Mouse (Mus musculus) gastrocnemius, postnatal 25 days (tissue): Measurements from ENCODE around the gene Mast2. TPM values are rescaled to one million over a fixed set of nuclear protein-coding genes. Genes with fewer than 3 reads are reported as not detected.

Experiments used
- DNase-seq: peaks from one replicate; pipeline ENCODE4 v3.0.0; 2022
- long read RNA-seq, 2 experiments: library from polyadenylated mRNA; stranded (forward); transcript quantifications; one replicate each; pipeline ENCODE4 v2.0.0; 2021
- total RNA-seq, 2 experiments: library from RNA; stranded (reverse); gene quantifications; 1 replicate in 1 of 2; 2 replicates in 1 of 2; pipeline ENCODE4 v1.2.3; 2021

Gene Mast2
- 10 to 100 TPM; 76.6 to 83.8 TPM for total RNA-seq
- long read RNA-seq, experiment 1, full-length matches to known transcripts: 1 of 45 reads
- long read RNA-seq, experiment 1, partial matches to known transcripts: 7 of 45 reads
- long read RNA-seq, experiment 1, other reads (novel, unspliced or antisense): 37 of 45 reads
- long read RNA-seq, experiment 2, full-length matches to known transcripts: 7 of 69 reads
- long read RNA-seq, experiment 2, partial matches to known transcripts: 4 of 69 reads
- long read RNA-seq, experiment 2, other reads (novel, unspliced or antisense): 58 of 69 reads

DNA sequence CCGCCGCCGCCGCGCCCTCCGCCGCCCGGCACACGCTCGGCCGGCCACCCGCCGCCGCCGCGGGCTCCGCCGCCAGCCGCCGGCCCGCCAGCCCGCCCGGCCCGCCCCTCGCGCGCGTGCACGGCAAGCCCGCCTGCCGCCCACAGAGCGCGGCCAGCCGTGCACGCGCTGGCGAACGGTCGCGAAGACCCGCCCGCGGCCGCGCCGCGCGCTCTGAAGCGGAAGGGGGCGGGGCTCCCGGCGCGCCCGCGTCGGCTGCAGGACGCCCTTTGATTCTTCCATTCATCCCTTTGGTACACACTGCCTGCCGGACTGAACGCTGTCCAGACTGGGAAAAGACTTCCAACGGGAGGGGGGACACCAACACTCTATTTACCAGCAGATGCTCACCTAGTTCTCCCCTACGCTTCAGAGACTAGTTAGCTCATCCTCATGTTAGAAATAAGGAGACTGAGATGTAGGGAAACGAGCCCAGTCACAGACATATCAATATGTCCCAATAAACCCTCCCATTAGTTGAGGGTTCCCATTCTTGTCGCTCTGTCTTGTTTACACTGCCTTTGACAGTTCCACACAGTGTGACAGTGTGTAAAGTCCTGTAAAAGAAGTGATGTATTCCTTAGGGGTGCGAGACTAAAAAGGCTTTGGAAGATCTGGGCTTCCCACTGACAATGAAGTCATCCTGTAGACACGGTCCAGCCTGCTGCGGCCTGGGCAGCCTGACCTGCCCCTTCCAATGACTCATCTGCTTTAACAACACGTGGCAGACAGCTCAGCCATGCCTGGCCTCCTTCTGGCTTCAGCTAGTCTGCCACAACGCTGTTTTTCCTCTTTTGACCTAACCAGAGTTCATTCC, at the start of gene Mast2:
Gene Mast2, minus strand, starts transcription at position 58 of the 856 bp plus-strand sequence.
- peak; percentile 86 for DNase-seq

DNA sequence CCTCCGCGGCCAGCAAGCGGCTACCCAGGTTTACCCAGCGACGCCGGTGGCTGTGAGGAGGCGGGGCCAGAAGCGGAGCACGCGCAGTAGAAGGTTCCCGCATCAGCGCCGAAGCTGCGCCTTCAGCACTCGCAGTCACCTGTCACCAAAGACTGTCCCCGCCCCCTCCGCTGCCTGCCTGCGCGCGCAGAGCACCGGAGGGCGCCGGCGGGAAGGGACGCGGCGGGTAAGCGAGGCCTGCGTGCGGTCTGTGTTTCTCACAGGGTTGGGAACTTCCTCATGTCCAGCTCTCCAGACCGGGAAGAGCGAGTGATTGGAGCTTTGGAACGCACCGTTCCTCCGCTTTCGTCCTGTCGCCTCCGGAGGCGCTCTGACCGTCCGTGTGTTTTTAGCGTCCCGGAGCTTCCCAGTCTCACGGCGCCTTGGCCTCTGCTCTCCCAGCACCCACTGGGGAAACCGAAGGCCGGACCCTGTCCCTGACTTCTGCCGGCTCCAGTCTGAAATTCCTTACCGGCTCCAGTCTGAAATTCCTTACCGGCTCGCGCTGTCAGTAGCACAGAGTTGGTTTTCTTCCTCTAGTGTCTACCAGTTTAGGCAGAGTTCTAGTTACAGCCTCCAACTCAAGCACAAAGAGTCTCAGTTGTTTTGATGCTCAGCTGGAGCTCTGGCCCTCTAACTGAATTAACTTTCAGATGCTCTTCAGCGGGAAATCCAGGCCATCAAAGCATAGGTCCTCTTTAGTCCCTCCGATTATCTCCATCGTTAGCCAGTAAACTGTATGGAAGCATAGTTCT, 43.6 kb upstream of the Mast2 start, which contains the start of gene Ipp:
Gene Ipp, plus strand, starts transcription at position 125 of the 794 bp plus-strand sequence.
- peak; percentile 93 for DNase-seq

DNA sequence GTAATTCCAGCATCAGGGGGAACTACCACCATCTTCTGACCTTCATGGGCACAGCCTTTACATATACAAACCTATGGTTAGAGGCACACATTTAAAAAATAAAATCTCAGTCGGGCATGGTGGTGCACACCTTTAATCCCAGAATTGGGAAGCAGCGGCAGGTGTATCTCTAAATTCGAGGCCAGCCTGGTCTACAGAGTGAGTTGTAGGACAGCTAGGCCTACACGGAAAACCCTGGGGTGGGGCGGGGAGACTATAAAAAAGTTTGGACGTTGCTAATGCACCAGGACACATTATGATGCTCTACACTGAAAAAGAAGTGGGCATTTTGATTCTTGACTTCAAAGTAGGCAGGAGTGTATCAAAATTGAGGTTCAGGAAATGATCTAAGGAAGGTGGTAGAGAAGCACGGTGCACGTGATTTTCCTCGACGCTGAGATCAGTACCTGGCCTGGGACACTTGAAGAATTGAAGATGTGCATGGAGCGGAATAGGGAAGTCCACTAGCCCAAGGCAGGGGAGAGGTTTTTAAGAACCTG, 43.0 kb upstream of the Mast2 start:
- DNase-seq: no peak

DNA sequence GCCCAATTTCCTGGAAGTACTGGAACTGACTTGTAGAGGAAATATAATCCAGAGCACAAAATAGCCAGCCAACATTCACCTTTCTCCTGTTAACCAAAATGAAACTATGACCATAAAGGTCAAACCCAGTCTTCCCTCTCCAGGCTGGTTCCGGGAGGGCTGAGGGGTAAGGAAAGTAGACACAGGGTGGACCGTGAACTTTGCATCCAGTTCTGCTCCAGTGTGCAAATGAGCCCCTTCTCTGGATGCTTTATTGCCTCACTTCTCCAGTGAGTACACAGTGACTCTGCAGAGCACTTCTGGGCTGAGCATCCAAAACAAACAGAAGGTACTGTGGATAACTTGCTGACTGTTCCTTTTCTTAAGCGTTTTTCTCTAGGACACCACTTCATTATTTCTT, 36.0 kb upstream of the Mast2 start:
- DNase-seq: no peak

DNA sequence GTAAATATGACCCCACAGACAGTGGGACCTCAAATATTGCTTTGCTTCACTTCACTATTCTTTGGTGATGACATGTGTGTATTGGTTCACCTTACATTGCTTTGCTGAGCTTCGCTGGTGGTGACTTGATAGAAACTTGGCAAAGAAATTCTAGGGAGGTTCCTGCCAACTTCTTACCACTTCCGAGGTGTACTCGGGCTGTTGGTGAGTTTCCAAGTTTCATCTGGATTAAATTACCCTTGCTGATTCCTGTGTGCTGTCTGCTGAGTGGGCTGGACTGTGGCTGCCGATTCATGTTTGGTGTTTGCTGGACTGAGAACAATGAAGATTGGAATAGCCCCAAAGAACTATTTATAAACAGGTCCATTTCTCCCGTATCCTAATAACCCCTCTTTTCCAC, 29.7 kb upstream of the Mast2 start:
- DNase-seq: no peak

DNA sequence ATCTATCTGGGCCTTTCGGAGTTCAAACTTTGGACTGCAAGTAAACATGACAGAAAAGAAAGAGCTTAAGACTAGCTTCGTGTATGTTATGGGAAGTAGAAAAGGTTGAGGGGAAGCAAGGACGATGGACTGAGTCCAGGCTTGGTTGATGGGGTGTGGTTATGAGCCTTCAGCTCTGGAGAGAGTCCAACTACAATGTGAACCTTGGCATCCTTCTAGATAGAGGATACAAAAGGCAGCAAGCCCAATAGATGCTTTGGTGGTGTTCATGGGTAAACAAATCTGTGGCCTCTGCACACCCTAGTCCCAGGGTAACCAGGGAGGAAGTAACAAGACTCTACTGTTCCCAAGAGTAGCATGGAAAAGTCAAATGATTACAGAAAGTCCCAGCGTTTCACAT, 28.5 kb upstream of the Mast2 start:
- DNase-seq: no peak

DNA sequence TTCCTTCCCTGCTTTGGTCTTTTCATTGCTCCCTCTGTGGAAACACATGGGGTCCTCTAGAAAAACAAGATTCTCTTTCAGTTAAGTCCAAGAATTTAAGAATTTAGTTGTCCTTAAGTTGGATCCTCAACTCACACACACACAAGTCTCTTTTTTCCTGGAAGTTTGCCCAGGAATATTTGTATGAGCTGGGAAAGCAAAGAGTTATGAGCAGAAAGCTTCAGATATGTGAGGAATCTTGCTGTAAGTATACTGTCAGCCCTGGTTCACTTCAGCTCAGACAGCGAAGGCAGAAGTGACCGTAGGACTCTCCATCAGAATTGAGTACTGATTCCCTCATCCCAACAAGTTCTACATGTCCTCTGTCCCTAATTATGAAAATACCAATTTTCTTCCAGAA, 27.9 kb upstream of the Mast2 start:
- no peak for DNase-seq

DNA sequence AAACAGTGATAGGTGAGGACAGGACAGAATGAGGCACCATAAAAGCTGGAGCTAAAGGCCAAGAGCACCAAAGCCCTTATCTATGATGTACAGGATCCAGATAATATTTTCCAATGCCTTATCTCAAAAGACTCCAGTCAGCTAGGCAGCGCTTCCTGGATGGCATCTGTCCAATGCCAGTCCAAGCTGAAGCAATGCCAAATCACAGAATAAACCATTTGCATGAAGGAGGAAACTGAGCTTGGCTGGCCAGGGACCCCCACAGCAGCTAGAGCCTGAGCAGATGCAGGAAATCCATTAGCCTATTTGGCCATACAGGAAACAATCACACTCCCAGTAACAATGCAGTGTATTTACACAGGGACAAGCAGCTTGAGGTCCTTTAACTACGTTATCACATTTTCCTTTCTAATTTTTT, 27.1 kb upstream of the Mast2 start:
- no peak for DNase-seq

DNA sequence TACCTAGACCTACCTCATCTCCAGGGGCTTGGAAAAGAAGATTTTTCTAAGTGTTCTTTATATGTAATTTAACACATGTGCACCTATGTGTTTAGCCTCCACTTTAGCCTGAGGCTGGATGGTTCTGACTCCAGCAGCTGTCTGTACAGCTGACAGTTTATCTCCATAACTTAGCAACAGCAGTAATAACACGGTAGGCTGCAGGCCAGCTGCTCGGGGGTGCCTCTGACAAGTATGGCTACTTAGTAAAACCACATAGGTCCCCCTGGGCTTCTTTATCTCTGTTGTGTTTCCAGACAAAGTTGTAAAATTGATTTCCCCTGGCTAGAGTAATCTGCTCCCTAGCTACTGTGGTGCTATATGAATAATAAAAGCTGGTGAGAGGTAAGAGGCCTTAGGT, 19.5 kb upstream of the Mast2 start:
- no peak for DNase-seq

DNA sequence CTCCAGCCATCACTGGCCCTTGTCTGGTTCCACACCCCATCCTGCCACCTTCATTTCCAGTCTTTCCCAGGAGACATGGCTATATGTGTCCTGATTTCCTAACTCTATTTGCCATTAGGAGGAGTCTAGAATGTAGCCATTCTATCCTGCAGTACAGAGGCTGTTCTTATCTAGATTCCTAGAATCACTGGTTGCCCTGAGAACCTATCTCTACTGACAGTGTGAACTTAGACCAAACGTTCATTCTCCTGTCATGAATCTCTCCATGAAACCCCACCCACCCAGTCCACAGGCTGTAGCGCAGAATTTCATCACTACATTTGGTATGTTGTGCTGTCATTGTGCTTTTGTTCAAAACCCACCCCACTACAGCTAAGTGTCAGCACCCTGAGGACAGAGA, 17.3 kb upstream of the Mast2 start:
- DNase-seq: no peak

DNA sequence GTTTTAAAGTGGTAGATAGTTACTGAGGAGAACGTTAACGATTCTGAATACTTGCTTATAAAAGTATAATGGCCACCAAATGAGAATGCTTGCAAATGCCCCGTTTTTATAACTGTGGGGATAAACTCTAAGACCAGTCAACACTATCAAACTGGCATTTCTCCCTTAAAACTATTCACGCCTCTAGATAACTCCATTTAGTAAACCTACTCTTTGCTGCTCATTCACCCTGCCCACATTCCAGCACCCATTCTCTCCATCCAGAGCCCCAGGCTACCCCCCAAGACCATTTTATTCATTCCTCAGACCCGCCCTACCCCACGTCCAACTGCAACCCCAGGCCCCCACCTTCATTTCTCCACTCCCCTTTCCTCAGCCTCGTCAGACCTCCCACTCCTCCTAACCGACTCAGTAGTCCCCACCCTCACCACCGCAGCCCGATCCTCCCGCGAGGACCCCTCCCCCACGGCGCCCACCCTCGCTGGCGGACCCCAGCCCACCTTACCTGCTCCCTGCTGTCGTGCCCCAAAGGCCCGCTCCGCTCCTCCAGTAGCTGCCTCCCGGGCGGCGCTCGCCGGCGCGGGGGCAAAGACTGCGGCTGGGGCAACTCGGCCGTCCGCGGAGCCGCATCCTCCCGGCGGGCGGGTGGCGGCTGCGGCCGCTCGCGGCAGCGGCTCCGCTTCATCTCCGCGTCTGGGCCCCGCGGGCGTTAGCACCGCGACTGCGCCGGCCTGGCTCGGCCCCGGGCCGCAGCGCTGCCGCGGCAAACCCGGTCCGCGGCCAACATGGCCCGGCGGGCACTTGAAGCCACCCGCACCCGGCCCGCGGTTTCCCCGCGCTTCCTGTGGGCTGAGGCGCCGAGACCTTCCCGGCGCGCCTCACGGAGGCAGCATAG, 505 bp downstream of the Mast2 start:
- peak; percentile 47 for DNase-seq

DNA sequence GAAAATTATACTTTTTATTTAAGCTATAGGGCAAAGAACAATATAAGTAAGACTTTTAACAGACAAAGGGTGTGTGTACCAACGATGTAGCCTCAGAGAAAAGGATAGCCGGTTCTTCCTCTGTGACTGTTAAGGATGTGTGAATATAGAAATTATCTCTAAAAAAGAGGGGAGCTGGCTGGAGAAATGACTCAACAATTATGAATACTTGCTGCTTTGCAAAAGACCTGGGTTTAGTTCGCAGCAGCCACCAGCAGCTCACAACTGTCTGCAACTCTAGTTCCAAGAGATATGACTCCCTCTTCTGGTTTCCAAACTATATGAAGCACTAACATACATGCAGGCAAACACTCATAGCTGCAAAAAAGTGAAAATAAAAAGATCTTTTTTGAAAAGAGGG, 2.0 kb downstream of the Mast2 start:
- DNase-seq: no peak

DNA sequence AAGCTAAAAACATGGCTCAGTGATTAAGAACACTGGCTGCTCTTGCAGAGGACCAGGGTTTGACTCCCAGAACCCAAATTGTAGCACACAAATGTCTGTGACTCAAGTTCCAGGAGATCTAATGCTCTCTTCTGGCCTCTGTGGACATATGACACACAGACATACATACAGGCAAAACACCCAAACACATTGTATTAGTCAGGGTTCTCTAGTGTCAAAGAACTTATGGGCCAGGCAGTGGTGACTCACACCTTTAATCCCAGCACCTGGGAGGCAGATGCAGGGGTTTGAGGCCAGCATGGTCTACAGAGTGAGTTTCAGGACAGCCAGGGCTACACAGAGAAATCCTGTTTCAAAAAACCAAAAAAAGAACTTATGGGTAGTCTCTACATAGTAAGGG, 12.4 kb downstream of the Mast2 start:
- no peak for DNase-seq

DNA sequence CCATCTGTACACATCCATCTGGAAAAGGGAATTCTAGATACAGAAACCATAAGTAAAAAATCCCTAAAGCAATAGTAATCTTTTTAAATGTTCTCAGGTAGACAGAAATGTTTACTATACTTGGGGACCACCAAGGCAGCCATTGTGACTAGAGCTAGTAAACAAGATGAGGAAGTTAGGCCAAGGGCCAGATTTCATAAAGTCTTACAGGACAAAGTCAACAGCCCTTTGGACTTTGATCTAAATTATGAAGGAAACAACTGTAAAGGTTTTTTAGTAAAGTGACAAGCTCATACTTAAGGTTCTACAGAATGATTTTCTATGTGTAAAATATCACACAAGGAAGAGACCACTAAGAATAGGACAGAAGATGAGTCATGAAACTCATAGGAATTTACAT, 14.0 kb downstream of the Mast2 start:
- no peak for DNase-seq

DNA sequence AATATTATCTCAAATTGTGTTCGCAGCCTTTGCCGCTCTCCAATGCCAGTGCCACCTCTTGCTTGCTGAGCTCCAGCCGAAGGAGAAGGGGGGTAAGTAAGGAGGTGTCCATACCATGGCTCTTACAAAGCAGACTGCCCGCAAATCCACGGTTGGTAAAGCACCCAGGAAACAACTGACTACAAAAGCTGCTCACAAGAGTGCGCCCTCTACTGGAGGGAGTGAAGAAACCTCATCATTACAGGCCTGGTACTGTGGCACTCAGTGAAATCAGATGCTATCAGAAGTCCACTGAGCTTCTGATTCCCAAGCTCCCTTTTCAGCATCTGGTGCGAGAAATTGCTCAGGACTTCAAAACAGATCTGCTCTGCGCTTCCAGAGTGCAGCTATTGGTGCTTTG, 15.3 kb downstream of the Mast2 start:
- DNase-seq: peak; percentile 14

DNA sequence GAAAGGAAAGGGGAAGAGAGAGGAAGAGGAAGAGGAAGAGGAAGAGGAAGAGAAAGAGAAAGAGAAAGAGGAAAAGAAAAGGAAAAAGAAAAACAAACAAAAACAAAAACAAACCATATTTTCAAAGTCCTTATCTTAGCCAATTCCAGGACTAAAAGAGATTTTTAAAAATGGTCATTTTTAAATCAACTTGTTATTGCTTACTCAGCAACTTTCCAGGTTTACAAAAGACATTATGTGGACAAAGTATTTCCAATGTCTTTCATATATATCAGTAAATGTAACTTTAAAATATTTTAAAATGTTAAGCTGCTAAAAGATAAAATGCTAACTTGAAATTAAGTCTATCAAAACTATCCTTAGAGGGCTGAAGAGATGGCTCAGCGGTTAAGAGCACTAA, 24.6 kb downstream of the Mast2 start:
- no peak for DNase-seq

DNA sequence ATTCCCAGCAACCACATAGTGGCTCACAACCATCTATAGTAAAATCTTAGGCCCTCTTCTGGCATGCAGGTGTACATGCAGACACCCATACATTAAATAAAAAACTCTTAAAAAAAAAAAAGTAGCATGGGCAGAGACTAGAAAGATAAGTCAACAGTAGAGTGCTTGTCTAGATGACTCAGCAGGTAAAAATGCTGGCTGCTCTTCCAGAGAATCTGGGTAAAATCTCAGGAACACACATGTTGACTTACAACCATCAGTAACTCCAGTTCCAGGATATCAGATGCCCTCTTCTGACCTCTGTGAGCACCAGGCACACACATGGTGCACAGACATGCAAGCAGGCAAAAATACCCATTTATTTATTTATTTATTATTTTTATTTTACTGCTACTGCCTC, 25.4 kb downstream of the Mast2 start:
- DNase-seq: no peak

DNA sequence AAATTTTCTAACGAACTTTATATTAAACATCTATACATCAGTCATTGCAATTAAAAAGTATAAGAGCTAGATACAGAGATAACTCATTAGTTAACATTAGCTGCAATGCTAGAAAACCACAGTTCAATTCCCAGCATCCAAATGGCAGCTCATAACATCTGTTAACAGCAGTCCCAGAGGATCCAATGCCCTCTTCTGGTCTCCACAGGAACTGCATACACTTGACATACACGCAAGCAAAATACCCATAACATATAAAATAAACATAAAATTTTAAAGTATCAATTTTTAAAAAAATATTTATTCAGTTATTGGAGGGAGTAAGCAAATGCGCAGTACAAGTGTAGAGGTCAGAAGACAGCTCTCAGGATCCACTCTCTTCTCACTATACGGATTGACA, 28.4 kb downstream of the Mast2 start:
- DNase-seq: no peak

DNA sequence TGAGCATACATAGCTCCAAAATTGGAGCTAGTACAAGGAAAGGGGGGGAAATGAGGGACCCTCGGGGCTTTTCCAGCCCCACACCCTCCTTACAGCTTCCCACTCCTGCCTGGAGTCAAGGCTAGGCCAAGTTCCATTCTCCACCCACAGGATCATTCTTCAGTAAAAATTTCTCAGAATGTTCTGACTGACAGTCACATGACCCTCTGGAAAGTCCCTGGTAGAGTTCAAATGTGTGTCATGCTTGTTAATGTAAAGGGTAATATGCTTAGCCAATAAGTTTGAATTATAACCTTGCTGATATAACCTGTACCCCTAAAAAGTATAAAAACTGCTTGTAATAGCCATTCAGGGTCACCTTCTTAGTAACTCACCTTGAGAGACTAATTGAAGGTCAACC, 41.8 kb downstream of the Mast2 start:
- DNase-seq: no peak

DNA sequence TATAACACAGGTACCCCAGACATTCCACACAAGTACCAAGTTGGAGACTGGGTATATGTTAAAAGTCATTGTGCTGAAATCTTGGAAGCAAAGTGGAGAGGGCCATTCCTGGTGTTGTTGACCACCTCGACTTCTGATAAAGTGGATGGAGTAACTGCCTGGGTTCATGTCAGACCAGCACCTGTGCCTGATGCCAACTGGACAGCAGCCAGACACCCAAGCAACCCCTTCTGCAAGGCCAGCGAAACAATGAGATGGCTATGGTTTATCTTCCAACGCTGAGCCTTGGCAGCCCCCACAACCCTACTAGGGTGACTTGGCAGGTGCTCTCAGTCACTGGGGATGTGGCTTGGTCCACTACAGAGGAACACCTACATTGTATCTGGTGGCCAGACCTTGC, 42.8 kb downstream of the Mast2 start:
- DNase-seq: no peak

DNA sequence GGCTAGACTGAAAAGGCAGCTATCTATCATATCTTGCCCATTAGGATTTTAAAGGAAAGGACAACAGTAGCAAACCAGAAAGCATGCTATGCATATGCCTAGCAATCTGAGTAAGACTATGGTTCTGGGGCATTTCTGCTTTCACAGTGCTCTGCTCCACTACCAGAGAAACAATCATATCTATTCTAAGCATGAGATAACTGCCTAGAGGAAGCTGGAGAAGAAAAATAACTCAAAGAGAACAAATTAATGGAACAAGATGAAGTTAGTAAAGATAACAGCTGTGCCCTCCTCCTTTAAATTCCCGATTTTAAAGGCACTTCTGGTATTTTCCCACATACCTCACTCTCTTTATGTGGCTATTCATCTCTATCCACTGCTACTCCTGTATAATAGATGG, 51.0 kb downstream of the Mast2 start:
- DNase-seq: no peak

DNA sequence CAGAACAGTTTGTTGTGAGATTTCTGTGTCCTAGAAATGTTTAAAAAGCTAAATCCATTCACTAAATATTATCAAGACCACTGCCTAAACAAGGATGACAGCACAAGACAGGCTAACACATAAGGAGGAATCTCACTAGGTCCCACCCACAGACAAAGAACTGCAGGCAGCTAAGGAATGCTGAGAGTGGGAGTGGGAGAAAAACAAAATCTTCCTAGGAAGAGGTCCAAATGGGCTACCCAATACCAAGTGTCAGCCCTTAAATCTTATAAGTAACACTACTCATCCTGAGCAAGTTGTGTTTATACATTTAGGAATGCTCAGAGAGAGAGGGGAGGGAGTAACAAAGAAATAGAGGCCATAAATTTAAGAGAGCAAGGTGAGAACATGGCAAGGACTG, 52.6 kb downstream of the Mast2 start:
- no peak for DNase-seq
